Mouse (Mus musculus) myocyte (in vitro differentiated cells): ENCODE data around the gene Itpkb. TPM values are rescaled to one million over a fixed set of nuclear protein-coding genes. Genes with fewer than 3 reads are reported as not detected.

ENCODE experiments used
- H3K27me3 ChIP-seq: one replicate; pipeline ENCODE4 v1.6.1; 2011; ENCODE audit not compliant: control insufficient read depth, insufficient read depth, insufficient read length
- H3K36me3 ChIP-seq: one replicate; pipeline ENCODE4 v1.6.1; 2011; ENCODE audit not compliant: control insufficient read depth, insufficient read depth
- H3K4me2 ChIP-seq: one replicate; pipeline ENCODE4 v1.6.1; 2011; ENCODE audit warnings: low read depth, control low read depth
- H3K4me3 ChIP-seq: one replicate; pipeline ENCODE4 v1.5.1; 2011; ENCODE audit warnings: mild to moderate bottlenecking, control low read depth, moderate library complexity
- H3K79me2 ChIP-seq: one replicate; pipeline ENCODE4 v1.6.1; 2011; ENCODE audit not compliant: control insufficient read depth, insufficient read depth
- H3ac ChIP-seq: one replicate; pipeline ENCODE4 v1.6.1; 2011; ENCODE audit not compliant: control insufficient read depth, insufficient read length
- CEBPB ChIP-seq: IDR thresholded peaks from 2 replicates; pipeline ENCODE4 v1.6.1; 2011; ENCODE audit warnings: mild to moderate bottlenecking, moderate library complexity; ENCODE audit not compliant: poor library complexity, insufficient read depth, severe bottlenecking
- E2F4 ChIP-seq: IDR thresholded peaks from one replicate; pipeline ENCODE4 v1.6.1; 2011; ENCODE audit warnings: mild to moderate bottlenecking, control low read depth, moderate library complexity; ENCODE audit not compliant: insufficient read depth
- MAX ChIP-seq: IDR thresholded peaks from one replicate; pipeline ENCODE4 v1.6.1; 2011; ENCODE audit warnings: low read depth, mild to moderate bottlenecking, control low read depth
- MYOD1 ChIP-seq, 3 experiments: IDR thresholded peaks; one replicate each; pipeline ENCODE4 v1.6.1; 2011; ENCODE audit warnings: control low read depth in 2 of 3, low read depth in 2 of 3, mild to moderate bottlenecking in 2 of 3, moderate library complexity in 1 of 3; ENCODE audit not compliant: insufficient read length in 2 of 3, control insufficient read depth in 1 of 3
- MYOG ChIP-seq, 3 experiments: IDR thresholded peaks; one replicate each; pipeline ENCODE4 v1.6.1; 2011; ENCODE audit warnings: control low read depth in 2 of 3, low read depth in 2 of 3, mild to moderate bottlenecking in 2 of 3; ENCODE audit not compliant: insufficient read length in 2 of 3, control insufficient read depth in 1 of 3, insufficient read depth in 1 of 3
- POLR2A ChIP-seq: IDR thresholded peaks from one replicate; pipeline ENCODE4 v1.6.1; 2011; ENCODE audit warnings: low read depth, mild to moderate bottlenecking, control low read depth, moderate library complexity; ENCODE audit not compliant: insufficient read length
- POLR2AphosphoS2 ChIP-seq: IDR thresholded peaks from one replicate; pipeline ENCODE4 v1.6.1; 2011; ENCODE audit warnings: low read depth, control low read depth; ENCODE audit not compliant: insufficient read length
- REST ChIP-seq: IDR thresholded peaks from one replicate; pipeline ENCODE4 v1.6.1; 2011; ENCODE audit warnings: mild to moderate bottlenecking, control low read depth, moderate library complexity; ENCODE audit not compliant: insufficient read depth, insufficient read length
- SRF ChIP-seq: IDR thresholded peaks from one replicate; pipeline ENCODE4 v1.6.1; 2011; ENCODE audit warnings: low read depth; ENCODE audit not compliant: control insufficient read depth, insufficient read length
- TCF12 ChIP-seq: IDR thresholded peaks from one replicate; pipeline ENCODE4 v1.6.1; 2011; ENCODE audit warnings: mild to moderate bottlenecking, control low read depth; ENCODE audit not compliant: poor library complexity, insufficient read depth, severe bottlenecking
- TCF3 ChIP-seq: IDR thresholded peaks from one replicate; pipeline ENCODE4 v1.6.1; 2011; ENCODE audit warnings: low read depth, control low read depth; ENCODE audit not compliant: insufficient read length
- USF1 ChIP-seq: IDR thresholded peaks from one replicate; pipeline ENCODE4 v1.6.1; 2011; ENCODE audit warnings: low read depth, mild to moderate bottlenecking, control low read depth, moderate library complexity
- polyA plus RNA-seq: library from polyadenylated mRNA; unstranded; fragments of >200 nt; fragmentation: generic; extraction: Trizol; gene quantifications from one replicate; pipeline ENCODE4 v1.2.1, GENCODE M21; 2012; ENCODE audit warnings: missing spikeins

Itpkb gene
- polyA plus RNA-seq, 1 experiment, result 1.1 TPM

- no peaks in the 10 kb centered on the region for H3K36me3 ChIP-seq
- no peak overlapping the region for H3K4me2 ChIP-seq
- TF ChIP-seq TCF12, result no peak
- no peak for TF ChIP-seq POLR2A
- TF ChIP-seq REST, result no peak
- no peak for TF ChIP-seq MYOG (IDR thresholded peaks at IDR 0.05; ENCODE audit: control insufficient read depth in 1 of 3, insufficient read depth in 1 of 3, insufficient read length in 2 of 3, low read depth in 2 of 3)
- no peak for TF ChIP-seq SRF
- no peak for TF ChIP-seq E2F4
- TF ChIP-seq MYOD1 (IDR thresholded peaks at IDR 0.05; ENCODE audit: control insufficient read depth in 1 of 3, insufficient read length in 2 of 3, low read depth in 2 of 3), result no peak
- no peak for TF ChIP-seq TCF3
- TF ChIP-seq POLR2AphosphoS2, result no peak
- TF ChIP-seq MAX, result no peak
- TF ChIP-seq CEBPB, result no peak
- no peak for TF ChIP-seq USF1
- H3K79me2 ChIP-seq, result no peaks in the 10 kb centered on the region
- peaks cover 10% of the 10 kb centered on the region for H3K27me3 ChIP-seq
- H3K4me3 ChIP-seq, result no peak overlapping the region
- H3ac ChIP-seq, result no peak overlapping the region
Observed at GRCm38 (mm10) chr1:180338358-180338757, 8.1 kb downstream of the Itpkb start.

DNA sequence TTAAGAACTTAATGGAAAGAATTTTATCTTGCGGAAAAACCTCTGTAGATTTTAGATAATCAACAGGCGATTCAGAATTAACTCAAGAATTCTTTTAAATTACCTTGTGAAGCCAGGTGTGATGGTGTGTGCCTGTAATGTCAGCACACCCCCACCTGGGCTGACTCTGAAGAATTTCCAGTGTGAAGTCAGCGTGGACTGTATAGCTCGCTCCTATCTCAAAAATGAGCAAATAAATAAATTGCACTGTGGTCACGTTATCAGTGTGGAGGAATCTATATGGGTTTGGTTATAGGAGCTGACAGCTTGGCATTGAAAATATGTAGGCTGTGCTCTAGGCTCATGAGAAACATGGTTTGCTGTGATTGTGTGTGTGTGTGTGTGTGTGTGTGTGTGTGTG, 8.9 kb downstream of the Itpkb start:
- TF ChIP-seq SRF, result no peak
- no peak for TF ChIP-seq POLR2A
- no peak for TF ChIP-seq MYOG (IDR thresholded peaks at IDR 0.05; ENCODE audit: control insufficient read depth in 1 of 3, insufficient read depth in 1 of 3, insufficient read length in 2 of 3, low read depth in 2 of 3)
- no peak for TF ChIP-seq MAX
- TF ChIP-seq POLR2AphosphoS2, result no peak
- TF ChIP-seq REST, result no peak
- TF ChIP-seq CEBPB, result no peak
- TF ChIP-seq USF1, result no peak
- TF ChIP-seq E2F4, result no peak
- no peak for TF ChIP-seq TCF3
- TF ChIP-seq TCF12, result no peak
- TF ChIP-seq MYOD1 (IDR thresholded peaks at IDR 0.05; ENCODE audit: control insufficient read depth in 1 of 3, insufficient read length in 2 of 3, low read depth in 2 of 3), result no peak
- Histone ChIP-seq H3K79me2 (no peaks in the 10 kb centered on the region), H3K4me2 (no peak overlapping the region), H3ac (no peak overlapping the region), H3K36me3 (no peaks in the 10 kb centered on the region), H3K27me3 (peaks cover 7% of the 10 kb centered on the region), H3K4me3 (no peak overlapping the region)

- Histone ChIP-seq H3K27me3 (peaks cover 23% of the 10 kb centered on the region), H3K79me2 (no peaks in the 10 kb centered on the region), H3K4me2 (no peak overlapping the region), H3K36me3 (no peaks in the 10 kb centered on the region), H3ac (no peak overlapping the region), H3K4me3 (no peak overlapping the region)
- TF ChIP-seq MAX (no peak), POLR2AphosphoS2 (no peak), TCF12 (no peak)
Observed at GRCm38 (mm10) chr1:180342944-180343343, 12.7 kb downstream of the Itpkb start.

GRCm38 (mm10) chr1:180343434-180344210, 13.3 kb downstream of the Itpkb start:
- Histone ChIP-seq H3K4me3 (no peak overlapping the region), H3K27me3 (peaks cover 23% of the 10 kb centered on the region), H3K79me2 (no peaks in the 10 kb centered on the region), H3K36me3 (no peaks in the 10 kb centered on the region), H3ac (no peak overlapping the region), H3K4me2 (no peak overlapping the region)
- no peak for TF ChIP-seq MYOG (IDR thresholded peaks at IDR 0.05; ENCODE audit: control insufficient read depth in 1 of 3, insufficient read depth in 1 of 3, insufficient read length in 2 of 3, low read depth in 2 of 3)
- no peak for TF ChIP-seq SRF
- no peak for TF ChIP-seq TCF3
- no peak for TF ChIP-seq POLR2AphosphoS2
- TF ChIP-seq TCF12, result no peak
- TF ChIP-seq USF1, result no peak
- TF ChIP-seq MYOD1 (IDR thresholded peaks at IDR 0.05; ENCODE audit: control insufficient read depth in 1 of 3, insufficient read length in 2 of 3, low read depth in 2 of 3), result no peak

DNA sequence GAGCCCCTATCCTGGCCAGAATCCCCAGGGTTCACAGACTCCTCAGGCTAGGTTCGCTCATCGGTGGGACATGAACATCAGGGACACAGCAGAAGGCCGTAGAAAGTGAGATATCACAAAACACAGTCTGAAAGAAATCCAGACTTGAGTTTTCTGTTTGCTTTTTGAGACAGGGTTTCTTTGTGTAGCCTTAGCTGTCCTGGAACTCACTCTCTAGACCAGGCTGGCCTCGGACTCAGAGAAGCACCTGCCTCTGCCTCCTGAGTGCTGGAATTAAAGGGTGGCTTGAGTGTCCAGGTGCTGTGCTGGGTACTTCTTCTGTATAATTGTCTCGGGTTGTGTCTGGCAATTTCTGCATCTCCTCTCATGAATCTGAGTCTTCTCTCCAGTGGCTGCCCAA, 14.8 kb downstream of the Itpkb start:
- no peak overlapping the region for H3K4me3 ChIP-seq
- H3K4me2 ChIP-seq, result no peak overlapping the region
- no peak for TF ChIP-seq CEBPB
- no peak for TF ChIP-seq MYOD1 (IDR thresholded peaks at IDR 0.05; ENCODE audit: control insufficient read depth in 1 of 3, insufficient read length in 2 of 3, low read depth in 2 of 3)
- no peak for TF ChIP-seq POLR2AphosphoS2
- no peak for TF ChIP-seq USF1
- no peak for TF ChIP-seq E2F4
- peaks cover 23% of the 10 kb centered on the region for H3K27me3 ChIP-seq
- H3K79me2 ChIP-seq, result no peaks in the 10 kb centered on the region
- no peaks in the 10 kb centered on the region for H3K36me3 ChIP-seq
- no peak overlapping the region for H3ac ChIP-seq
